Mouse (Mus musculus) liver, adult 2 months (tissue): ENCODE data around the gene Tprg.

Experiments
- CTCF ChIP-seq: fragments of 200-500 bp; IDR thresholded peaks from 2 replicates; pipeline ENCODE4 v1.5.1; 2011; ENCODE audit warnings: low read depth, low read length, control low read depth
- POLR2A ChIP-seq: fragments of 200-500 bp; IDR thresholded peaks from 2 replicates; pipeline ENCODE4 v1.6.1; 2011; ENCODE audit warnings: low read length, control low read depth; ENCODE audit not compliant: insufficient read depth; ENCODE audit errors: extremely low read depth

DNA sequence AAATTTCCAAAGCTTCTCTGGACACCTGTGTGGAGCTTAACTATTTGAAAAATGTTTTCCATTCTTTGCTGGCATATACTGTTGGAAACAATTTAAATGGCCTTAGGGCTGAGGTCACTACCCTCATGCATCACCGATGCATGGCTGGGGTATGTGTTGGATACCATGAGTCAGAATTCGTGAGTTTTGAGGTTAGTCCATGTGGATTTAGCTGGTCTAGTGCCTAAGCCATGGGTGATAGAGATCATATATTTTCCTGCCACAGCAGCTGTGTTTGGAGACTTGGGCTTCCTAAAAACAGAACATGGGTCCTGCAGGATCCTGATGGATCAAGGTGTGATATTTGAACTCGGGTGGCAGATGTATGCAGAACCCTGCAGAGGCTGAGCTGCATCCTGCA, 181.4 kb downstream of the Tprg start:
- TF ChIP-seq POLR2A (no peak), CTCF (no peak)
